Mouse (Mus musculus): ENCODE results near the gene Ankrd11.
A peak's percentile ranks its signal among the peaks of the same experiment; 100 is the strongest.

Ankrd11 gene

GRCm38 (mm10) chr8:122962046-122962445 lies 80.0 kb downstream of the Ankrd11 start:
- DNase-seq (ENCODE audit: low spot score in 2 of 2): no peak

DNA sequence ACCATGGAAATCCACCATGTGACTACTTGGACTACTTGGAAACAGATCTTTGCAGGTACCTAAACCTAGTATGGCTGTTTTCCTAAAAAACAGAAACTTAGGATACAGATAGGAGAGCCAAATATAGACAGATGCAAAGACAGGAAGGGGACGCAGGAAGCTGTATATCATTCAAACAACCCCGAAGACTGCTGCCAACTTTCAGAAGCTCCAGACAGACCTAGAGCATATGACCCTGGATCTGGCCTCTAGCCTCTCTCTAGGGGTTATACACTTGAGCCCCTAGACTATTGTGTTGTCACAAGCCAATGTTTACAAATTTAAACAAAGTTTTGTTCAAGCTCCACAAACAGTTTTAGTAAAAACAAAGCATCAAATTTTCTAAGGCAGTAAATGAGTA lies 80.6 kb downstream of the Ankrd11 start:
- DNase-seq (ENCODE audit: low spot score in 2 of 2): no peak

- no peak for DNase-seq (ENCODE audit: low spot score in 2 of 2)
Observed at GRCm38 (mm10) chr8:122960932-122961331, 81.1 kb downstream of the Ankrd11 start.

GRCm38 (mm10) chr8:122960323-122960722 lies 81.8 kb downstream of the Ankrd11 start:
- no peak for DNase-seq (ENCODE audit: low spot score in 2 of 2)

GRCm38 (mm10) chr8:122955997-122956396 lies 86.1 kb downstream of the Ankrd11 start:
- no peak for DNase-seq (ENCODE audit: low spot score in 2 of 2)

GRCm38 (mm10) chr8:122955195-122955594 lies 86.9 kb downstream of the Ankrd11 start:
- DNase-seq (ENCODE audit: low spot score in 2 of 2): no peak

DNA sequence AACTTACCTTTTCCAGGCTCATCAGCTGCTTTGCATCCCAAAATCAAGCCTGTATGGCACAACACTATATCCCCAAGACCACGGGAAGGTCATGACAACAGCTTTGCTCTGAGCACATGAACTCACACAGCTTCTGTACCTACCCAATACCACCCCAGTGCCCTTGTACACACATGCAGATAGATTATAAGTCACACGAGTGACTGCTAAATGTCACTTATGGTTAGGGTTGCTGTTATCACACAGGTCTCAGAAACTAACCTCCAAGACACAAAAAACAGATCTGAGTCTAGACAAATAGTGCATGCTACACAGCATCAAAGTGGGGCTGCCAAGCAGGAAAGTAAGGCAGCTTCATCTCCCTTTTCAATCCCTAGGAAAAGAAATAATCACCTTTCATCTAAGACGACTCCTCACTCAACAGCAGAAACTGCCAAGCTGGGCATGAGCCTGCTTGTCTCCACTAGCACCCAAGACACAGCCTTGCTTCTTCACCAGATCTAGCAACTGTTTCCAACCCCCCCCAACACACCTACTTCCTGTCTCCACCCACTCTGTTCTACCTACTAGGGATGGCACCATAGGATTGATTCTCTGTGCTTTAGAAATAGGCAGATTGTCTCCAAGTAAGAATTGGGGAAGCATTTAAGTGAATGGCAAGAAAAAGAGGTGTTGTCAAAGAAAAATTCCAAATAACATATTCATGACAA lies 87.8 kb downstream of the Ankrd11 start:
- no peak for DNase-seq (ENCODE audit: low spot score in 2 of 2)

- DNase-seq (ENCODE audit: low spot score in 2 of 2): no peak
Observed at GRCm38 (mm10) chr8:122953028-122953427, 89.0 kb downstream of the Ankrd11 start.

DNA sequence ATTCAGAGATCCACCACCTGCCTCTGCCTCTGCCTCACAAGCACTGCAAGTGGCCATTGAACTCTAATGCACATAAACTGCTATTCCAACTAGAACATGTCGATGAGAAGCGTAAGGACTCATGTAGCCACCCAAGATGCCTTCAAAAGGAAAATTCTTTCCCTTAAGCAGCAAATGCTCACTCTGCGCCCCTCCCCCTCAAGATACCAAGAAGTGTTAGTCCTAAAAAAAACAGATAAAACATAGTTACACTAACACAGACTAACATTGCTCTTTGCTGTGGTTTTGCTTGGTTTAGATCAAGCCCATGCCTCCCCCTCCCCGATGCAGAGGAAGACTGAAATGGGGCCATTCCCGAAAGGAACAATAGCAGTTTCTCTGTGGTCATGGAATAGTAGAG lies 90.6 kb downstream of the Ankrd11 start:
- DNase-seq (ENCODE audit: low spot score in 2 of 2): no peak

DNA sequence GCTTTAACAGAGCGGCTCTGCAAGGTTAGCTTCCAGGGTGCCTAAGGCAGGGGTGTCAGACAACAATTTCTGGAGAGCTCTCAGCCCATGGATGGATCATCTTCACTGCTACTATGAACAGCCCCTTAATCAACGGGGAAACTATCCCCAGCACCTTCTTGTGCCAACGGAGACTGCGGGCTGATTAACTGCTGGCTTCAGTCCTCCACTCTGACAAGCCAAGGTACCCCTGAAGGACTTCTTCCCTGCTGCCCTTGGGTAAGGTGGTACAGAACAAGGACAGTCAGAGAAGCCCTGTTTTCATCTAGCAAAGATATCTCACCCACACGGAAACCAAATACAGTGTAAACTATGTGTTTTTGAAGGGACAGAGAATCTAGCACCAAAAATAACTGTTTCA lies 92.4 kb downstream of the Ankrd11 start:
- DNase-seq (ENCODE audit: low spot score in 2 of 2): no peak

- DNase-seq (ENCODE audit: low spot score in 2 of 2): no peak
Observed at GRCm38 (mm10) chr8:122945775-122946174, 96.3 kb downstream of the Ankrd11 start.

DNA sequence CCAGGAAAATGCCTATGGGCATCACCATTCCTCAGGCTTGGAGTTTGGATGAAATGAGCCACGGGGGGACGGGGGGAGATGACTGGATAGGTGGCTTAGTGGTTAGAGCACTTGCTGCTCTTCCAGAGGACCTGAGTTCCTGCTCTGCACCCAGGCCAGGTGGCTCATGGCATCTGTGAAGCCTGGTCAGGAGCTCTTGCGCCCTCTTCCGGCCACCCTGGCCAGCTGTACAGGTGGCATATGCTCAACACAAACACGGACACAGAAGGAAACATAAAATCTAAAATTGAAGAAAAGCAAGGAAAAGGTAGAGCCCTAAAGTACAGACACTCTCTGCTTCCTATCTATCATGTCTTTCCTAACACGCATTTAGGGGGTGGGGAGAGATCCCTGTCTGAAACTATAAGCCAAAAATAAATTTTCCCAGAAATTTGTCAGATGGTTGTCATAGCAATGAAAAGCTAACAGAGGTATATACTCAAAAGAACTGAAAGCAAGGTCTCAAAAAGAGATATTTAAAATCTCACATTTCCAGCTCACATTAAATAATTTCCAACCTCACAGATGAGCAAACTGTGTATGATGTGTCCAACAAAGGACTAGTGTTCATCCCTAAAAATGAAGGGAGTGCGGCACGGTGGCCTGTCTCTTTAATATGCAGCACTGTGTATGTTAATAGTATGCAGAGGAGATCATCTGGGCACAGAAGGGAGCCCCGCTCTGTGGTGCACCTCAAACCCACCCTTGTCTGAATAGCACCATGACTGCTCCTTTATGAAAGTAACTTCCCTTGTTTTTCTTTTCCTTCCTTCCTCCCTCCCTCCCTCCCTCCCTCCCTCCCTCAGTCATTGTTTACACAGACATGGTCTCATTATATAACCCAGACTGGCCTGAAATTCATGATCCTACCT lies 99.0 kb downstream of the Ankrd11 start:
- DNase-seq (ENCODE audit: low spot score in 2 of 2): no peak

GRCm38 (mm10) chr8:122938591-122938990 lies 103.5 kb downstream of the Ankrd11 start:
- no peak for DNase-seq (ENCODE audit: low spot score in 2 of 2)

- DNase-seq (ENCODE audit: low spot score in 2 of 2): no peak
Observed at GRCm38 (mm10) chr8:122938170-122938569, 103.9 kb downstream of the Ankrd11 start.

GRCm38 (mm10) chr8:122937545-122938053 lies 104.5 kb downstream of the Ankrd11 start:
- no peak for DNase-seq (ENCODE audit: low spot score in 2 of 2)

DNA sequence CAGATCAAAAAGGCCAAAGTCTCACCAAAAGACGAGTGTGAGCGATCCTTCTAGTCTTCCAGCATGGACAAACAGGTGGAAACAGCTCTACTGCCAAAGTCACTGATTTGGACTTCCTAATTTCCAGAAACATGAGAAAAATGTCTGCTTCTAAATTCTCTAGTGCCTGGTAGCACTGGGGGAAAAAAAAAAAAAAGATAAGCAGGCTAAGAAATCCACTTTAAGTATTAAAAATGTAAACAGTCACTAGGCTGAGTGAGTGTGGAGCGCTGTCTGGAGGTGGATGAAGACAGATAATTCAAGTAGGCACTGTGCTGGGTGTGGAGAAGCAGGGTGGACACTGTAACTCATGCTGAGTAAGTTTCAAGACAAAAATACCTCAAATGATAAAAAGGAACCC lies 106.2 kb downstream of the Ankrd11 start:
- DNase-seq (ENCODE audit: low spot score in 2 of 2): no peak

GRCm38 (mm10) chr8:122935118-122935517 lies 107.0 kb downstream of the Ankrd11 start:
- no peak for DNase-seq (ENCODE audit: low spot score in 2 of 2)

- DNase-seq (ENCODE audit: low spot score in 2 of 2): no peak
Observed at GRCm38 (mm10) chr8:122933973-122934372, 108.1 kb downstream of the Ankrd11 start.

DNA sequence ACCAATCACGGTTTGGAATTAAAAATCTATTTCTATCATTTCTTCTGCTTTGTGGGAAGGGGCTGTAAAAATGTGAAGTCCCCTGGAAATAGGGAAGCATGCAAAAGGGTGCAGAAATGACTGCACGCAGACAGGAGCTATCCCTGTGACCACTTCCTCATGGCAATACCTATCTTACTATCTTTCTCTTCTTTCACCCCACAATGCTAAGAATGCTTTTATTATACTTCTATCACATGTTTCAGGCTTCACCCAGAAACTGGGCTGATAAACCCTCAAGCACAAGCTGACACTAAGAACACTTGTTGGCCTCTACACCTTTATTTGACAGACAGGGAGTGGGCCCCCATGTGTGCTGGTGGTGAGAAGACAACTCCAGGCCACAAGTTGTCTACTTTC lies 109.5 kb downstream of the Ankrd11 start:
- DNase-seq (ENCODE audit: low spot score in 2 of 2): no peak

GRCm38 (mm10) chr8:122931834-122932560 lies 110.1 kb downstream of the Ankrd11 start:
- peak in 1 of 2 experiments; percentile 16 for DNase-seq (ENCODE audit: low spot score in 2 of 2)

GRCm38 (mm10) chr8:122928631-122929224 lies 113.3 kb downstream of the Ankrd11 start:
- no peak for DNase-seq (ENCODE audit: low spot score in 2 of 2)

DNA sequence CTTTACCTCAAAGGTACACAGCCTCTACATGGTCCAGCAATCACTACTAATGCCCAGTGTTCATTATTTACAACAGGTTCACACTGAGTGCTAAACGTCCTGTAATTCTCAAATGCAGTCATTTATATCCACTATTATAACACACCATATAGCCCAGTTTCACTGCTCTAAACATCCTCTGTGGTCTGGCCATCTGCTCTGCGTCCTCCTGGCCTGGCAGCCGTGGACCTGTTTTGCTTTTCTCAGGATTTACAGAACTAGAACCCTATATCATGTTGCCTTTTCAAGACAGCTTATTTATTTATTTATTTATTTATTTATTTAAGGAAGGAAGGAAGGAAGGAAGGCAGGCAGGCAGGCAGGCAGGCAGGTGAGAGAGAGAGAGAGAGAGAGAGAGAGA lies 114.2 kb downstream of the Ankrd11 start:
- no peak for DNase-seq (ENCODE audit: low spot score in 2 of 2)
